Mouse (Mus musculus): ENCODE data around the gene Ccdc189. TPM values are rescaled to one million over a fixed set of nuclear protein-coding genes. Genes with fewer than 3 reads are reported as not detected.

The Ccdc189 gene
- polyA plus RNA-seq, 1 experiment, result not detected

DNA sequence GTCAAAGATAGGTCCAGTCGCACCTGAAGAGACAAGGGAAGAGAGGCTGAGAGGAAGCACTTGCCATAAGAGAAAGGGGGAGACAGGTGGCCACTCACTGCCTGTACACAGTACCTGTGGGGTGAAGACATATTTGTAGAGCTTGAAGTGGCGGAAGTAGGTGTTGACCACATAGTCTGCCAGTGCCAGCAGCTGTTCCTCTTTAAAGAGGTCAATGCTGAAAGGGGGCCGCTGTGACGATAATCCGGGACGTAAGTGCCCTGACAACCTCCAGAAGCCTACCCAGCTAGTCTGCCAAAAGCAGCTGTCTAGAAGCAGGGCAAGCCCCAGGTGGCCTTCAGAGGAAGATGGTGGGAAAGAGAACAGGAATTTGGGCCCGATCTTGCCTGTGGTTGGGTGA lies 3.4 kb downstream of the Ccdc189 start:
- Histone ChIP-seq H3K4me1 (ENCODE audit: control insufficient read depth, insufficient read depth, low read length) (peaks cover 16% of the 10 kb centered on the region), H3K27ac (ENCODE audit: insufficient read depth, low read depth, low read length) (no peak overlapping the region), H3K4me3 (ENCODE audit: insufficient read depth, low read depth, low read length) (no peak overlapping the region)
- WGBS, result 86% methylated on average over 7 of the region's 7 CpGs
- no peak for TF ChIP-seq POLR2A (IDR thresholded peaks at IDR 0.05; ENCODE audit: insufficient read depth, low read depth, low read length)
- no peak for TF ChIP-seq CTCF (IDR thresholded peaks at IDR 0.05; ENCODE audit: insufficient read depth, low read depth, low read length)

DNA sequence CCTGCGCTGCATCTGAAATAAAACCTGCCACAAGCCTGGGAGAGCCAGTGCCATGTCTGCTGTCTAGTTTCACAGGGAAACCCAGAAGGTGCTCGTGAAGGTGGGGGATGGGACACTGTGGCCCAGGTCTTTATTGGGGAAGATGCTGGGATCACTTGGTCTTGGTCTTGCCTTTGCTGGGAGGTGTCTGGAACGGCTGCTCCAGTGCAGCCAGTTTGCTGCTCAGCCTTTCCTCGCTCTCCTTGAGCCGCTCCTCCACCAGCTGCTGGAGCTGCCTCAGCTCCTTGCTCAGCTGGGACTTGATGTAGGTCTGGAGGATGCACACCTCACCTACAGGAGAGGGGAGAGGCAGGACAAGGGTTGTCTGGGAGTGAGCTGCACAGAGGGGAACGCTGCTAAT lies 5.1 kb downstream of the Ccdc189 start:
- Histone ChIP-seq H3K27ac (ENCODE audit: insufficient read depth, low read depth, low read length) (no peak overlapping the region), H3K4me1 (ENCODE audit: control insufficient read depth, insufficient read depth, low read length) (peaks cover 7% of the 10 kb centered on the region), H3K4me3 (ENCODE audit: insufficient read depth, low read depth, low read length) (no peak overlapping the region)
- no peak for TF ChIP-seq POLR2A (IDR thresholded peaks at IDR 0.05; ENCODE audit: insufficient read depth, low read depth, low read length)
- no peak for TF ChIP-seq CTCF (IDR thresholded peaks at IDR 0.05; ENCODE audit: insufficient read depth, low read depth, low read length)
- WGBS, result 95% methylated on average over 6 of the region's 6 CpGs

DNA sequence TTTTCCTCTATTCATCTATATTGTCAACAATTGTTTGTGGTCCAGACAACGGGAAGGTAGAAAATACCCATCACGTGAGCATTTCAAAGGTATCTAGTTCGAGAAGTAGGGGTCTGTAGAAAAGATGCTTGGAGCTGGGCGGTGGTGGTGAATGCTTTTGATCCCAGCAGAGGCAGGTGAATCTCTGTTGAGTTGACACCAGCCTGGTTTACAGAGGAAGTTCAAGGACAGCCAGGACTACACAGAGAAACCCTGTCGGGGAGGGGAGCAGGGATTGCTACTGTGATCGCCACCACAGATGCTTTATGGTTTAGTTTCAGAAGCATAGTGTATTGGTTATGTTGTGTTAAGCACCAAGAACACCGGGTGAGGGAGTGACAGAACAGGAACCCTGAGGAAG lies 14.3 kb downstream of the Ccdc189 start:
- H3K4me1 ChIP-seq (ENCODE audit: control insufficient read depth, insufficient read depth, low read length), result peaks cover 6% of the 10 kb centered on the region
- whole genome bisulfite sequencing, result 11% methylated on average over 7 of the region's 7 CpGs
- H3K27ac ChIP-seq (ENCODE audit: insufficient read depth, low read depth, low read length), result no peak overlapping the region
- TF ChIP-seq POLR2A (IDR thresholded peaks at IDR 0.05; ENCODE audit: insufficient read depth, low read depth, low read length), result no peak
- no peak for TF ChIP-seq CTCF (IDR thresholded peaks at IDR 0.05; ENCODE audit: insufficient read depth, low read depth, low read length)
- peak overlapping the region; percentile 97 for H3K4me3 ChIP-seq (ENCODE audit: insufficient read depth, low read depth, low read length)

DNA sequence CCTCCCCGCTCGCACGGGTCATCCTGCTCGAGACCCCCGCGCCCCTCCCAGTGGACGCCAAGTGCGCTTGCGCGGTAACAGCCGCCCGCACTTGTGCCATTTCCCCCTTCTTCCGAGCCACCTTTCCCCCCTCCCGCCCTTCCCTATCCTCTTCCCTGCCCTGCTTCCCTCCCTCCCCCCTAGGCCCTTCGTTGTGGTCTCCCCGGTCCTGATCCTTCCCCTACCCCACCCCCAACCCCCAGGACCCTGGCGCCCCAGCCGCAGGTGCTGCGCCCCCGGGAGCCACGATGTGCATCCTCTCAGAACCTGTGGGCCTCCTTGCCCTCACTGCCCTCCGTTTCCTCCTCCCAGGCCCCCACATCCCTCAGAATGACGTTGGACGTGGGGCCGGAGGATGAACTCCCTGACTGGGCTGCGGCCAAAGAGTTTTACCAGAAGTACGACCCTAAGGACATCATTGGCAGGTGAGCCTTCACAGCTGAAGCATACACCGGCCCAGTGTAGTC lies 14.8 kb downstream of the Ccdc189 start:
- H3K4me3 ChIP-seq (ENCODE audit: insufficient read depth, low read depth, low read length), result peak overlapping the region; percentile 97
- WGBS, result 1% methylated on average over 28 of the region's 28 CpGs
- peaks cover 6% of the 10 kb centered on the region for H3K4me1 ChIP-seq (ENCODE audit: control insufficient read depth, insufficient read depth, low read length)
- H3K27ac ChIP-seq (ENCODE audit: insufficient read depth, low read depth, low read length), result peak overlapping the region; percentile 54; the same call in 1 of the 2 replicates
- TF ChIP-seq POLR2A (IDR thresholded peaks at IDR 0.05; ENCODE audit: insufficient read depth, low read depth, low read length) (no peak), CTCF (IDR thresholded peaks at IDR 0.05; ENCODE audit: insufficient read depth, low read depth, low read length) (no peak)

DNA sequence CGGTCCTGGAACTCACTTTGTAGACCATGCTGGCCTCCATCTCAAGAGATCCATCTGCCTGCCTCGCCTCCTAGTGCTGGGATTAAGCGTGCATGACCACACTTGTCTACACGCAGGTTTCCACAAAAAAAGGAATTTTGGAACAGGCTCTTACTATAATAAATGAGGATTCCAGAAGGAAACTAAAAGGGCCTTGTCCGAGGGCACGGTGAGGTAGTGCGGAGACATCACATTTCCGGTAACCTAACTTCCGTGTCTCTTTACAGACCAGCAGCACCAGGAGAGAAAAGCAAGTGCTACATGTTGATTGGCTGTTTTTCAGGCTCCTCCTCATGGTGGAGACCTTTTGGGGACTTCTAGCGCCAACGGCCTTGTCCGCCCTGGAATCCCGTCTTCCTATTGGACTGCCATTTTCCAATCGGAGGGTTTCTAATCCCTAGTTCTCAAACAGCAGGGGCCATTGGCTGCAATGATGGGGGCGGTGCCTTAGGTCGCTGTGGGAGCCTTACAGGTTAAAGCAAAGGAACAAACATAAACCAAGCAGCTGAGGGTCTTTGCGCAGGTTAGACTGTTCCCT lies 15.4 kb downstream of the Ccdc189 start, which contains the start of gene Phkg2:
Gene Phkg2 (plus strand): TSS at position 446 of the 577 bp plus-strand sequence.
- peak within 1 kb of the TSS; percentile 97 for H3K4me3 ChIP-seq (ENCODE audit: insufficient read depth, low read depth, low read length)
- TF ChIP-seq CTCF (IDR thresholded peaks at IDR 0.05; ENCODE audit: insufficient read depth, low read depth, low read length) (no peak), POLR2A (IDR thresholded peaks at IDR 0.05; ENCODE audit: insufficient read depth, low read depth, low read length) (no peak)

DNA sequence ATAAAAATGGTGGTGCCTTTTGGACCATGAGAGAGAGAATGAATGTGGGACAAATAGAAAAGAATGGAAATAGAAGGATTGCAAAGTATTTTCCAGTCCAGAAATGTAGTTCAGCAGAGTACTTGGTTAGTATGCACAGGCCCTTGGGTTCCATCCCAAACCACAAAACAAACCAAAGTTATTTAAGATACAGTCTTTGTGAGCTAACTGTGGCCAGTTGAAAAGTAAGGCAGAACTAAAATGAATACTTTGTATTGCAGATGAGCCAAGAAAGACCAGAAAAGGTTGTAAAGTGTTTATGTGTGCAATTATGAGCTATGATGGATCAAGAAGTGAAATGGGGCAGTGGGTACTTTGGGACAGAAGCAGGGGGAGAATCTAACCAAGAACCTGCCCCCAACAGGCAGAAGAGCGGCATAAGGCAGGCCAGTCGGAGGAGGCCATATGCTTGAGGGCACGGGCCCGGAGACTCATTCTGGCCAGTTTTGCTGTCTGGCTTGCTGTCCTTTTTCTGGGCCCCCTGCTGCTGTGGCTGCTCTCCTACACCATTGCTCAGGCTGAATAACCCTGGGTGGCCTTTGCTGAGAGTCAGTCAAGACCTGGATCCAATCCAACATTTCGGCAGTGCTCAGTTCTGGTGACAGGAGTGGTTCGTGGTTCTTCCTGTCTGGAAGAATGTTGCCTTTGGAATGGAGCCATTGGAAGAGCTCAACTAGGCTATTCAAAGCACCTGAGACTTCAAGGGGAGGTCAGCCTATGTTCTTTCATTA lies 23.8 kb downstream of the Ccdc189 start:
- no peak overlapping the region for H3K4me3 ChIP-seq (ENCODE audit: insufficient read depth, low read depth, low read length)
- peaks cover 4% of the 10 kb centered on the region; the same call in 1 of the 2 replicates for H3K4me1 ChIP-seq (ENCODE audit: control insufficient read depth, insufficient read depth, low read length)
- 48% methylated on average over 6 of the region's 6 CpGs for WGBS
- H3K27ac ChIP-seq (ENCODE audit: insufficient read depth, low read depth, low read length), result peak overlapping the region; percentile 21; the same call in 1 of the 2 replicates
- no peak for TF ChIP-seq CTCF (IDR thresholded peaks at IDR 0.05; ENCODE audit: insufficient read depth, low read depth, low read length)
- TF ChIP-seq POLR2A (IDR thresholded peaks at IDR 0.05; ENCODE audit: insufficient read depth, low read depth, low read length), result no peak

More for the DNA sequence above, 15.4 kb downstream of the Ccdc189 start, which contains the start of gene Phkg2:
- Histone ChIP-seq H3K4me1 (ENCODE audit: control insufficient read depth, insufficient read depth, low read length) (peaks cover 6% of the 10 kb centered on the region), H3K27ac (ENCODE audit: insufficient read depth, low read depth, low read length) (peak within 1 kb of the TSS; percentile 54; the same call in 1 of the 2 replicates)
- WGBS, result under 1% methylated on average over 17 of the region's 17 CpGs

DNA sequence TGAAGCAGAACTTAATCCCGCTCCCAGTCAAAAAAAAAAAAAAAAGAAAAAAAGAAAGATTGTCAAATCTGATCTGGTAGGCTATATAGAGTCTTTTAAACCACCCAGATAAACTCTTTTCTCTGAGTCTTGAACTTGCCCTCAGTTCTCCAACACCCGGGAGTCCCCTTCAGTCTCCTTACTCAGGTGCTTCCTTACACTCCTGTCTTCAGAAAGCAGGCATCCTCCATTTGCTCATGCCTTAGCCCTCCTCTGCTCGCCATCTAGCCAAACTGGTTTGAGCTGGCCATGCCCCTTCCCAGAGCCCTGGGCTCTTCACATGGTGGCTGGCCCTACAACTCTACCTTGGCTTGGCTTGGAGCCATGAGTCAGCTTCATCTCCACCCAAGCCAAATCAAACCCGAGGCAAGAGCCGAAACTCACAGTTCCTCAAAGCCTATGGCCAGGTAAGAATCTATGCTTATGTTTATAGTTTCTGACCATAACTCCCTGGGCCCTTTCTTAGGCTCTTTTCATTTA lies 27.0 kb downstream of the Ccdc189 start, which contains the start of gene Tmem265:
Gene Tmem265 (plus strand): TSS at position 51 of the 519 bp plus-strand sequence.
- Histone ChIP-seq H3K4me3 (ENCODE audit: insufficient read depth, low read depth, low read length) (no peak within 1 kb of the TSS), H3K4me1 (ENCODE audit: control insufficient read depth, insufficient read depth, low read length) (peaks cover 4% of the 10 kb centered on the region; the same call in 1 of the 2 replicates), H3K27ac (ENCODE audit: insufficient read depth, low read depth, low read length) (no peak within 1 kb of the TSS)
- TF ChIP-seq POLR2A (IDR thresholded peaks at IDR 0.05; ENCODE audit: insufficient read depth, low read depth, low read length) (no peak), CTCF (IDR thresholded peaks at IDR 0.05; ENCODE audit: insufficient read depth, low read depth, low read length) (no peak)
- whole genome bisulfite sequencing, result 81% methylated on average over 5 of the region's 5 CpGs

DNA sequence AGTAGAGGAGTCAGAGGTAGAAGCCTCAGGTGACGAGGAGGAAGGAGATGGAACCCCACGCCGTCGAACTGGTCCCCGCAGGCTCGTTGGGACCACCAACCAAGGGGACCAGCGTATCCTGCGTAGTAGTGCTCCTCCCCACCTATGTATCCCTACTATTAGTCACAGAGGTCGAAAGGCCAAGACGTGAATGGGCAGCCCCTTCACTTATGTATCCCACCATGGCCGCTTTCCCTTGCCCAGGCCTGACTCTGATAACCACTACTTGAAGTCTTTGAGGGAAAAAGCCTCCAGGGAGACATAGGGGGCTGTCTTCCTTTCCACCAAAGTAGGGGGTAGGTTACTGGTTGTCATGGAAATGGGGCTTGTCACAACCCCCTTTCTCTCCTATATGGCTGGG lies 27.8 kb downstream of the Ccdc189 start:
- H3K4me3 ChIP-seq (ENCODE audit: insufficient read depth, low read depth, low read length), result no peak overlapping the region
- 96% methylated on average over 11 of the region's 11 CpGs for WGBS
- peaks cover 4% of the 10 kb centered on the region; the same call in 1 of the 2 replicates for H3K4me1 ChIP-seq (ENCODE audit: control insufficient read depth, insufficient read depth, low read length)
- no peak for TF ChIP-seq CTCF (IDR thresholded peaks at IDR 0.05; ENCODE audit: insufficient read depth, low read depth, low read length)
- TF ChIP-seq POLR2A (IDR thresholded peaks at IDR 0.05; ENCODE audit: insufficient read depth, low read depth, low read length), result no peak
- no peak overlapping the region for H3K27ac ChIP-seq (ENCODE audit: insufficient read depth, low read depth, low read length)
